Mouse (Mus musculus): ENCODE measurements around the gene Fbxo31. TPM values are rescaled to one million over a fixed set of nuclear protein-coding genes. Genes with fewer than 3 reads are reported as not detected.

Fbxo31 gene
- polyA plus RNA-seq, 1 experiment from 2014 or later = 18.6 TPM

DNA sequence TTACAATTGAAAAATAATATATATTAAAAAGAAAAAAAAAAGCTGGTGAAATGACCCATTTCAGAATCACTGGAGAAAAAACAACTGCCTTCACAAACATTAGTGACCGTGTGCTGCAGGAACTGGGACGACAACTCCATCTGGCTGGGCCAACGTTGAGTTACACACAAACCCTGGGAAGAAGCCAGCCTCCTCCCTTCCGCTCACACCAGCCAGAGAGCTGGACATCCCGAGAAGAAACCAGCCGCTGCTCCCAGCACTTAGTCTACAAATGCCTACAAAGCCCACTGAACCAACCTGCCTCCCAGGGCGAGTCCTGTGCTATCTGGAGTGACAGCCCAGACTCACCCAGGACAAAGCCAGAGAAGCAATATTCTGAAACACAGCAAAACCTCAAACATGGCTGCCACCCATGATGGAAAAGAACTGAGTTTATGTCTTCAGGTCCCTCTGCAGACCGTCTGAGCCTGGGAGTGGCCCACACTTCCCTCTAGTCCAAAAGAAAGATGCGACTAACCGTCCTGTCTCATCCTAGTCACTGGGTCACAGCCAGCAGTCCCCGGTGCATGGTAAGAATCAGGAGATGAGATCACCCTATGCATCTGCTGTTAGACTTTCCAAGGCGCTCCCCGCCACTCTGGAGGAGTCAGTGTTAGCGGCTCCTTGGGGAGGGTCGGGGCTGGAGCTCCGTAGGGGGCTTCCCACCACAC lies 16.8 kb downstream of the Fbxo31 start:
- ATAC-seq = no peak
- H3K36me3 ChIP-seq (ENCODE audit: poor library complexity, severe bottlenecking) = peaks cover 52% of the 10 kb centered on the region
- no peak overlapping the region for H3K4me2 ChIP-seq
- H3K4me3 ChIP-seq = no peak overlapping the region
- H3K27me3 ChIP-seq = no peaks in the 10 kb centered on the region
- H3K9ac ChIP-seq = no peak overlapping the region
- 84% methylated on average over 15 of the region's 16 CpGs for WGBS
- H3K9me3 ChIP-seq (replicated peaks) = no peaks in the 10 kb centered on the region
- H3K27ac ChIP-seq = no peak overlapping the region
- no peaks in the 10 kb centered on the region for H3K4me1 ChIP-seq

DNA sequence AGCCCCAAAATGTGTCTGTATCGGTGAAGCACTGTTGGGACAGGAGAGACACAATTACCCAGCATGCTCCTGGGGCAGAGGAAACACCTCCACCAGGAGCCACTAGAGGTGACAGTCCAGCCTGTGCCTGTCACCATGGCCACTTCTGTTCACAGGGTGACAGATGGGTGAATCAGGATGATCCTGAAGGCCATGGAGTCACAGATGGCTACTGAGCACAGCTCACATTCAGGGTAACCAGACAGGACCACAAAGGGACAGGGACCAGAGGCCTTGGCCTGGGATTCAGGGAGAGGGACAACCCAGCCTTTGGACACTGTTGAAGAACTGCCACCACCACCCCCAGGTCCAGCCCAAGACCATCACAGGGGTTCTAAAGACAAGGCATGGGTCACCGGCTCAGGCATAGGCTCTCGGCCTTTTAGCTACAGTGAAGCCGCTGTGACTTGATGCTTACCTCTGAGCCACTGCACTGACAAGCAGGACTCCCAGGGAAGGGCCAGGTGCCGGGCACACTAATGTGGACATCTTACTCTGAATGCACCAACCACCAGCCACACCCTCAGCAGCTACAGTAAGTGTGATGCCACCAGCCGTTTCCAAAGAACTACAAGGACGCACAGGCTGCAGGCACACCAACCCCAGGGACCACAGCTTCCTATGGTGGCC lies 18.0 kb downstream of the Fbxo31 start:
- no peak overlapping the region for H3K4me3 ChIP-seq
- H3K27ac ChIP-seq = no peak overlapping the region
- H3K4me1 ChIP-seq = no peaks in the 10 kb centered on the region
- 93% methylated on average over 7 of the region's 7 CpGs for whole genome bisulfite sequencing
- no peak overlapping the region for H3K4me2 ChIP-seq
- H3K27me3 ChIP-seq = no peaks in the 10 kb centered on the region
- no peak for ATAC-seq
- H3K9me3 ChIP-seq (replicated peaks) = no peaks in the 10 kb centered on the region
- peaks cover 60% of the 10 kb centered on the region for H3K36me3 ChIP-seq (ENCODE audit: poor library complexity, severe bottlenecking)
- no peak overlapping the region for H3K9ac ChIP-seq

DNA sequence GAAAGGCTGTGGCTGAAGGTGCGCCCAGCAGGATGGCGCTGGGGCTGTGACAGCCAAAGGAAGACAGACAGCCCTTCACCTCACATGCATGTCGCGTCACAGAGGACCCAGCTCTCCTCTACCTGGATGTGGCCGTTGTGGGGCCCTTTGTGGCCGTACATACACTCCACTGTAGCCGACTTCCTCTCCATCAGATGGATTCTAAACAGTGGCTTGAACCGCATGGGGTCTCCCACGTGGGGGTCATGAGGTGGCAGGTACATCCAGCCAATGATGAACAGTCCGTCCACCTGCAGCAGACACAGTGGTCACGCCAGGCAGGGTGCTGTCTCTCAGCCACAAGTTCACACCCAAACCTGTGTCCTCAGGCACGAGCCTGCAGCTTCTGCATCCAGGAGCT lies 18.8 kb downstream of the Fbxo31 start:
- 90% methylated on average over 12 of the region's 12 CpGs for WGBS

DNA sequence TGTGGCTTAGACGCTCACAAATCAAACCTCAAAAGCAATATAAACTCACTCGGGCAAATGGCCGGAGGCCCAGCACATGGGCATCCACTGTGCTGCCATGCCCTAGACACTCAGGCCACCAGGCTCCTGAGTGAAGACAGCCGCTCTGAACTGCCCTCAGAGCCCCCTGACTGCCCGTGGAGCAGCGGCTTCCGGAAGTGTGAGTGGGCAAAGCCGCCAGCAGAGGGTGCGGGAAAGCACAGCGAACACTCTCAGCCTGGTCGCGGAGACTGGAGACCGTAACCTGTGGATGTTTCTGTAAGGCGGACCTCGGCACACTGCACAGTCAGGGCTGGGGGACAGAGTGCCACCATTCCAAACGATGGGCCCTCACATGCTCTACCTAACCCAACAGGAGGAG lies 20.1 kb downstream of the Fbxo31 start:
- Histone ChIP-seq H3K9ac (no peak overlapping the region), H3K27me3 (no peaks in the 10 kb centered on the region), H3K4me3 (no peak overlapping the region), H3K4me1 (no peaks in the 10 kb centered on the region), H3K4me2 (no peak overlapping the region), H3K9me3 (replicated peaks) (no peaks in the 10 kb centered on the region), H3K27ac (no peak overlapping the region), H3K36me3 (ENCODE audit: poor library complexity, severe bottlenecking) (peaks cover 61% of the 10 kb centered on the region)
- 91% methylated on average over 16 of the region's 16 CpGs for WGBS
- no peak for ATAC-seq

More for the DNA sequence above, 18.8 kb downstream of the Fbxo31 start:
- Histone ChIP-seq H3K4me2 (no peak overlapping the region), H3K9ac (no peak overlapping the region), H3K27ac (no peak overlapping the region), H3K4me3 (no peak overlapping the region), H3K4me1 (no peaks in the 10 kb centered on the region), H3K9me3 (replicated peaks) (no peaks in the 10 kb centered on the region), H3K36me3 (ENCODE audit: poor library complexity, severe bottlenecking) (peaks cover 59% of the 10 kb centered on the region), H3K27me3 (no peaks in the 10 kb centered on the region)
- ATAC-seq = no peak

DNA sequence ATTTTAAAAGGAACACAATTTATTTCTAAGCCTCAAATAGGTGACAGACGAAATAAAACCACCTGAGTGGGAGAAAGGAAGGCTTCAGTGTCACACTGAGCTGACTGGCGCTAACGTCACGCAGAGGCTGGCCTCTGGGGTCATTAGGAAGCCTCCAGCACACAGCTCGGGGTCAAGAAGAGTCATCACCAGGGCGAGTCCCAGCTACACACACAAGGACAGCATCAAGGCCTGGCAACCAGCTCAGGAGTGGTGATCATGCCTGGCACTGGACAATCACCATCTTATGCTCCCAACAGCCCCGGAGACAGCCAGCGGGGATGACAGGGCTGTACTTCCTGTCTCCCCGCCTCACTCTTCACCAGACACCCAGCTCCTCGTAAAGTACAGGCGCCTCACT lies 20.9 kb downstream of the Fbxo31 start:
- Histone ChIP-seq H3K9me3 (replicated peaks) (no peaks in the 10 kb centered on the region), H3K4me1 (no peaks in the 10 kb centered on the region), H3K27ac (no peak overlapping the region), H3K9ac (no peak overlapping the region), H3K4me2 (no peak overlapping the region), H3K4me3 (no peak overlapping the region), H3K27me3 (no peaks in the 10 kb centered on the region), H3K36me3 (ENCODE audit: poor library complexity, severe bottlenecking) (peaks cover 64% of the 10 kb centered on the region)
- ATAC-seq = no peak
- WGBS = 90% methylated on average over 11 of the region's 11 CpGs

DNA sequence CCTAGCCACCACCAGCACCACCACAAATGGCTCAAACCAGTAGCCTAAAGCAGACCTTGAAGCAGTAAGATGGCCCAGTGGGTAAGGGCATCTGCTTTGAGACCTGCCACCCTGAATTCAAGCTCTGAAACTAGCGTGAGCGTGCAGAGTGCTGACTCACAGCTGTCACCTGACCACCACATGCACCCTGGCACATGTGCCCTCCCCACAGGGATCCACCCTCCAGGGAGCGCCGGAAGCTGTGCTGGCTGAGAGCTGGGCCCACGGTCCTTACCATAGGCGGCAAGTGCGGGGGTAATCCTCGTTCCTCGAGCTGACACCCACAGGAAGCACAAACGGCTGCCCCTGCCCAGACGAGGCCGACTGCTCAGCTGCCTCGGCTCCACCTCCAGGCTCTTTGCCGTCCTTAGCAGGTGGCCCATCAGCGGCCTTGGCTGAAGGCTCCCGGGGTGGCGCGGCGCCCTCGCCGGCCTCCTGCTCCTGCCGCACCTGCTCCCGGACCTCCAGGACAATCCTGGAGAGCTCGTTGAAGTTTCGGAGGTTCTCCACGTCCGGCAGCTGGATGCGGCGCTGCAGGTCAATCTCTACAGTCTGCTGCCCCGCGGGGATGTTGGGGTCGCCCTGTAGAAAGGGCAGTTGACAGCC lies 24.7 kb downstream of the Fbxo31 start:
- no peak for ATAC-seq
- H3K36me3 ChIP-seq (ENCODE audit: poor library complexity, severe bottlenecking) = peaks cover 88% of the 10 kb centered on the region
- no peaks in the 10 kb centered on the region for H3K27me3 ChIP-seq
- H3K9ac ChIP-seq = no peak overlapping the region
- no peak overlapping the region for H3K4me3 ChIP-seq
- no peaks in the 10 kb centered on the region for H3K9me3 ChIP-seq (replicated peaks)
- 95% methylated on average over 32 of the region's 32 CpGs for WGBS
- H3K27ac ChIP-seq = no peak overlapping the region
- no peak overlapping the region for H3K4me2 ChIP-seq
- H3K4me1 ChIP-seq = no peaks in the 10 kb centered on the region

DNA sequence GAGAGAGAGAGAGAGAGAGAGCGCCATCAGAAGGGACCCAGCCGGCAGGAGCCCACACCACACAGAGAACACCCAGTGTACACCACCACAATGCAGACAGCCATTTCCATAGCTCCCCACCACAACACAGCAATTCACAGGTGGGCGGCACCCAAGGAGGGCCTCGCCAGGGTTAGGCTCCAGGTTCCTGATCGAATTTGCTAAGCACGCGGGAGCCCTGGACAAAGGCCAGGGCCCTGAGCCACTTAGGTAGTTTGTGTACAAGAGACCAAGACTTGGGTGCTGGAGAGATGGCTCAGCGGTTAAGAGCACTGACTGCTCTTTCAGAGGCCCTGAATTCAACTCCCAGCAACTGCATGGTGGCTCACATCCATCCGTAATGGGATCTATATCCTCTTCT lies 26.1 kb downstream of the Fbxo31 start:
- no peak overlapping the region for H3K4me2 ChIP-seq
- no peak for ATAC-seq
- H3K4me1 ChIP-seq = no peaks in the 10 kb centered on the region
- peaks cover 75% of the 10 kb centered on the region for H3K36me3 ChIP-seq (ENCODE audit: poor library complexity, severe bottlenecking)
- H3K9me3 ChIP-seq (replicated peaks) = no peaks in the 10 kb centered on the region
- no peak overlapping the region for H3K4me3 ChIP-seq
- no peak overlapping the region for H3K27ac ChIP-seq
- no peaks in the 10 kb centered on the region for H3K27me3 ChIP-seq
- 91% methylated on average over 9 of the region's 9 CpGs for WGBS
- no peak overlapping the region for H3K9ac ChIP-seq

DNA sequence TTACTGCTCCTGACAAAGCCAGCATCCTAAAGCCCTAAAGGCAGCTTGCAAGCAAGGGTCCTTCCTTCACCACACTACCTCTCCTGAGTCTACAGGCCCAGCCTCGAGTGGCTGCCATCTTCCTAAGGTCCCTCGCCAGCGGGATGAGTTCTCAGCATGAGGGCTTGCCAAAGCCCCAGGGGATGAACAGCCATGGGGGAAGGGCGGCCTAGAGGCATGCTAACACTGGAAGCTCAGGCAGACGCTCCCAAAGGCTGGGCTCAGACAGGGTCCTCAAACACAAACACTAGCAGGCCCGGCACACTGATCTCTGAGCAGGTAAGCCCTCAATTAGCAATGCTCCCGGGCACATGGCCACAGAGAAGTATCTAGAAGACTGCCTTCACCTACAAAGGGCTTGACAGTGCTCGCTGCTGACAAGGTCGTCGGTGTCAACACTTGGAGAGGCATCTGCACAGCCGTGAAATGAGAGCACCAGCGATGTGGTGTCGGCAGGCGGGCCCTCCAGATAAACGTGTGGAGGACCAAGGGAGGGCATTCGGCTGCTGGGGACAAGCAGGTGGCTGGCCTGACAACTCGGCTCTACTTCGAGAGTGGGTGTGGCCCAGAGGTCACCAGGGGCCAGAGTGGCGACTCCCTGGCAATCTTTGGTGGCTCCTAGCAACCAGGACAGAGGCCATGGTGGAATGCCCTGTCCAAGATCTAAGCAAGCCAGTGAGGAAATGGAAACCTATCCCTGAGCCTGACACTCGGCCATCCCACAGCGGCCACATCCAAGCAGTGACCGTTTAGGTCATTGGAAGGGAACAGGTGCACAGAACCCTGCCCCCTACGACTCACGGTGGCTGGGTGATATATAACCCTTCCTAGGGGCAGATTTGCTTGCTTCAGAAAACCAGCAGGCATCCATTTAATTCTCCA lies 27.3 kb downstream of the Fbxo31 start:
- H3K9me3 ChIP-seq (replicated peaks) = no peaks in the 10 kb centered on the region
- no peaks in the 10 kb centered on the region for H3K27me3 ChIP-seq
- H3K4me2 ChIP-seq = no peak overlapping the region
- 0 out of 2 replicates have a peak, but pooled peaks cover 2% of the 10 kb centered on the region for H3K4me1 ChIP-seq
- H3K36me3 ChIP-seq (ENCODE audit: poor library complexity, severe bottlenecking) = peaks cover 70% of the 10 kb centered on the region
- 77% methylated on average over 24 of the region's 24 CpGs for WGBS
- no peak overlapping the region for H3K27ac ChIP-seq
- no peak overlapping the region for H3K4me3 ChIP-seq
- no peak overlapping the region; the same call in 1 of the 2 replicates for H3K9ac ChIP-seq
- ATAC-seq = no peak

DNA sequence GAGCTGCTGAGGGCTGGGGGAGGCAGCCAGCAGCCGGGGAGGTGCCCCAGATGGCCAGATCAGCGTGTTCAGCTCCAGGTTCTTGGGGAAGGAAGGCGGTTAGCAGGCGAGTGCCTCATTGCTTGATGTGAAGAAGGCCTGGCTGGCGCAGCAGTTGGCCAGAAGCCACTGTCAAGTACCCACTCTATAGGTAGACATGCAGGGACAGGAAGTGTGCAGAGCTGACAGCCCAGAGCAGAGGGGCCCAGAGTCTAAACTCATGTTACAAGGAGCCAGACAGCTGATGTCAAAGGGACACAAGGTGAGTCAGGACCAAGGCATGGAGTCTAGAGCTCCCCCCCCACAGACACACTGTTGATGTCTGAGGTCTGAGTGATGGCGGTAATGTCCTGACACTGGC lies 28.6 kb downstream of the Fbxo31 start:
- Histone ChIP-seq H3K9me3 (replicated peaks) (no peaks in the 10 kb centered on the region), H3K9ac (no peak overlapping the region), H3K4me3 (no peak overlapping the region), H3K27ac (no peak overlapping the region), H3K36me3 (ENCODE audit: poor library complexity, severe bottlenecking) (peaks cover 60% of the 10 kb centered on the region), H3K4me1 (0 out of 2 replicates have a peak, but pooled peaks cover 2% of the 10 kb centered on the region), H3K27me3 (no peaks in the 10 kb centered on the region), H3K4me2 (no peak overlapping the region)
- ATAC-seq = no peak
- WGBS = 88% methylated on average over 6 of the region's 6 CpGs

DNA sequence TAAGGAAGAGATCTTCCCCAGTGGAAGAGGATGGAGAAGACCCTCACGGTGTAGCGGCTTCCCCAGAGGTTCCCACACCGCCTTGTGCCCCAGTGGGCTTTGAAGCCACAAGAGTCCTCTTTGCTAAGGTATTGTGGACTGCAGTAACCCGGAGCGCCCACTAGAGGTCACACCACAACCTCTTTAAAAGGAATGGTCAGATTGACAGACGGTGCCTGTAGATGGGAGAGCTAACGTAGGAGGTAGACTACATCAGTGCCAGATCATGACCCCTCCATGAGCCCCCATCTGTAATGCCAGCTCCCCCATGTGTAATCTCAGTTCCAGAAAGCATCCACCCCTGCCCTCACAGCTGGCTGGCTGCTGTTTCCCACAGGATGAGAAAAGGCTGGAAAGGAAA lies 31.5 kb downstream of the Fbxo31 start:
- H3K9me3 ChIP-seq (replicated peaks) = no peaks in the 10 kb centered on the region
- 7% methylated on average over 7 of the region's 7 CpGs for WGBS
- H3K27ac ChIP-seq = no peak overlapping the region
- H3K9ac ChIP-seq = no peak overlapping the region
- no peak overlapping the region for H3K4me2 ChIP-seq
- no peak for ATAC-seq
- 0 out of 2 replicates have a peak, but pooled peaks cover 2% of the 10 kb centered on the region for H3K4me1 ChIP-seq
- H3K4me3 ChIP-seq = no peak overlapping the region
- peaks cover 31% of the 10 kb centered on the region for H3K36me3 ChIP-seq (ENCODE audit: poor library complexity, severe bottlenecking)
- H3K27me3 ChIP-seq = no peaks in the 10 kb centered on the region

DNA sequence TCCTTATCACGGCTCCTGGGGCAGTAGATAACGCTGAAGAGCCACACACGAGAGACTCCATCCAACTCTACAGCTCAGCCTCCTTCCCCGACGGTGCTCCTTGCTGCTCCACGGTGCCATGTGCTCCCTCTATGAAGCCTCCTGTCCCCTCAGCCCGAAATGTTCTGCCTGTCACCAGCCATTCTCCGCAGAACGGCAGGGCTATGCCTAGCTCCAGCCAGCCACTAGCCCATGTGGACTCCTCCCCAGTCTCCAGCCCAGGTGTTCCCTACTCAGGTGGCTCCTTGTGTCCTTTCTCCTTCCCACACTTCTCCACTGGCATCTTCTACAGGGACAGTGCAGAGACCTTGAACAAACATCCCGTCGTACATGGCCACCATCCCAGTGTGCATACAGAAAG lies 33.7 kb downstream of the Fbxo31 start:
- ATAC-seq = no peak
- 79% methylated on average over 11 of the region's 11 CpGs for WGBS

More for the DNA sequence above, 33.7 kb downstream of the Fbxo31 start:
- no peak overlapping the region for H3K27ac ChIP-seq
- H3K9me3 ChIP-seq (replicated peaks) = no peaks in the 10 kb centered on the region
- H3K36me3 ChIP-seq (ENCODE audit: poor library complexity, severe bottlenecking) = peaks cover 9% of the 10 kb centered on the region
- no peak overlapping the region for H3K4me3 ChIP-seq
- no peak overlapping the region for H3K4me2 ChIP-seq
- no peaks in the 10 kb centered on the region for H3K27me3 ChIP-seq
- H3K9ac ChIP-seq = no peak overlapping the region
- 0 out of 2 replicates have a peak, but pooled peaks cover 2% of the 10 kb centered on the region for H3K4me1 ChIP-seq
